Mouse (Mus musculus): ENCODE data around the gene Arrdc1. TPM values are rescaled to one million over a fixed set of nuclear protein-coding genes. Genes with fewer than 3 reads are reported as not detected.

Gene Arrdc1
- total RNA-seq, 2 experiments from 2014 or later: 2.7 to 3.2 TPM

- DNase-seq (ENCODE audit: low spot score): no peak
These were observed 9.8 kb downstream of the Arrdc1 start for GRCm38 (mm10) chr2:24925284-24925683.

GRCm38 (mm10) chr2:24923561-24923960, 11.5 kb downstream of the Arrdc1 start:
- DNase-seq (ENCODE audit: low spot score): no peak

GRCm38 (mm10) chr2:24919839-24920175, 15.2 kb downstream of the Arrdc1 start:
- DNase-seq (ENCODE audit: low spot score): no peak

- DNase-seq (ENCODE audit: low spot score): peak; percentile 93
These were observed 15.9 kb downstream of the Arrdc1 start, which contains the start of gene Ehmt1 for GRCm38 (mm10) chr2:24918930-24919838. Ehmt1 (minus strand) TSS chr2:24919614.

GRCm38 (mm10) chr2:24914762-24915161, 20.3 kb downstream of the Arrdc1 start:
- no peak for DNase-seq (ENCODE audit: low spot score)

- no peak for DNase-seq (ENCODE audit: low spot score)
These were observed 22.5 kb downstream of the Arrdc1 start for GRCm38 (mm10) chr2:24912589-24912988.

GRCm38 (mm10) chr2:24912189-24912588, 22.9 kb downstream of the Arrdc1 start:
- no peak for DNase-seq (ENCODE audit: low spot score)

GRCm38 (mm10) chr2:24910481-24910880, 24.6 kb downstream of the Arrdc1 start:
- DNase-seq (ENCODE audit: low spot score): no peak

- DNase-seq (ENCODE audit: low spot score): no peak
These were observed 29.3 kb downstream of the Arrdc1 start for GRCm38 (mm10) chr2:24905653-24906155.

GRCm38 (mm10) chr2:24904823-24905652, 30.0 kb downstream of the Arrdc1 start:
- DNase-seq (ENCODE audit: low spot score): no peak

- DNase-seq (ENCODE audit: low spot score): no peak
These were observed 32.1 kb downstream of the Arrdc1 start for GRCm38 (mm10) chr2:24902999-24903398.

- no peak for DNase-seq (ENCODE audit: low spot score)
These were observed 34.0 kb downstream of the Arrdc1 start for GRCm38 (mm10) chr2:24901055-24901454.

GRCm38 (mm10) chr2:24899292-24899691, 35.8 kb downstream of the Arrdc1 start:
- DNase-seq (ENCODE audit: low spot score): no peak

- DNase-seq (ENCODE audit: low spot score): no peak
These were observed 38.3 kb downstream of the Arrdc1 start for GRCm38 (mm10) chr2:24896761-24897160.

- no peak for DNase-seq (ENCODE audit: low spot score)
These were observed 40.8 kb downstream of the Arrdc1 start for GRCm38 (mm10) chr2:24894211-24894610.

GRCm38 (mm10) chr2:24892318-24892717, 42.7 kb downstream of the Arrdc1 start:
- no peak for DNase-seq (ENCODE audit: low spot score)

GRCm38 (mm10) chr2:24890541-24891447, 44.3 kb downstream of the Arrdc1 start:
- no peak for DNase-seq (ENCODE audit: low spot score)

GRCm38 (mm10) chr2:24888895-24889294, 46.2 kb downstream of the Arrdc1 start:
- no peak for DNase-seq (ENCODE audit: low spot score)

GRCm38 (mm10) chr2:24880686-24881085, 54.4 kb downstream of the Arrdc1 start:
- DNase-seq (ENCODE audit: low spot score): peak; percentile 17

Measured in gastrocnemius, adult 18-20 months (tissue).